Mouse (Mus musculus) intestine, embryonic 16.5 days (tissue): ENCODE measurements at regions not wholly inside any gene's neighbourhood (a gene's known extent, or its start where the extent isn't known, plus 50 kb on each side); places are given as distances from the start of the nearest gene placed in this dataset.

Source experiments
- ATAC-seq: fragments of 200-750 bp; cut with Nextera tagmentation; 2 replicates; pipeline ENCODE4 v1.8.0; 2017; ENCODE audit warnings: moderate TSS enrichment, moderate library complexity
- H3K27ac ChIP-seq: fragments of 300-500 bp; sonication (generic); 2 replicates; pipeline ENCODE4 v1.5.1; 2014; ENCODE audit warnings: mild to moderate bottlenecking, low read length
- H3K27me3 ChIP-seq: fragments of 300-500 bp; sonication (generic); replicated peaks from 2 replicates; pipeline ENCODE4 v1.6.1; 2014; ENCODE audit warnings: low read length, control low read depth, mixed read lengths; ENCODE audit not compliant: control insufficient read depth, insufficient read depth
- H3K36me3 ChIP-seq: fragments of 300-500 bp; sonication (generic); 2 replicates; pipeline ENCODE4 v1.6.1; 2014; ENCODE audit warnings: low read length, control low read depth; ENCODE audit not compliant: control insufficient read depth, insufficient read depth
- H3K4me1 ChIP-seq: fragments of 300-500 bp; sonication (generic); 2 replicates; pipeline ENCODE4 v1.6.1; 2014; ENCODE audit warnings: low read length, control low read depth, mixed read lengths; ENCODE audit not compliant: control insufficient read depth, insufficient read depth
- H3K4me2 ChIP-seq: fragments of 300-500 bp; sonication (generic); 2 replicates; pipeline ENCODE4 v1.6.1; 2014; ENCODE audit warnings: low read depth, low read length, control low read depth
- H3K4me3 ChIP-seq: fragments of 300-500 bp; sonication (generic); 2 replicates; pipeline ENCODE4 v1.5.1; 2014; ENCODE audit warnings: mild to moderate bottlenecking, low read length
- H3K9ac ChIP-seq: fragments of 300-500 bp; sonication (generic); 2 replicates; pipeline ENCODE4 v1.6.1; 2014; ENCODE audit warnings: low read depth, low read length
- H3K9me3 ChIP-seq: fragments of 300-500 bp; sonication (generic); 2 replicates; pipeline ENCODE4 v1.6.1; 2016; ENCODE audit warnings: low read length, control low read depth; ENCODE audit not compliant: control insufficient read depth
- WGBS: fragments of 180-500 bp; shearing (Covaris S2); extraction: QIAGEN DNeasy Blood & Tissue Kit; methylation state at CpG from one replicate; pipeline ENCODE4 v1.1.7; 2014; 5-methylcytosine and 5-hydroxymethylcytosine counted together

- ATAC-seq: no peak
- no peaks in the 10 kb centered on the region for H3K36me3 ChIP-seq
- no peak overlapping the region for H3K4me2 ChIP-seq
- no peaks in the 10 kb centered on the region for H3K27me3 ChIP-seq
- H3K9me3 ChIP-seq: no peaks in the 10 kb centered on the region
- H3K9ac ChIP-seq: no peak overlapping the region
- WGBS: 65% methylated on average over 7 of the region's 7 CpGs
- no peak overlapping the region for H3K4me3 ChIP-seq
- no peak overlapping the region for H3K27ac ChIP-seq
- no peaks in the 10 kb centered on the region for H3K4me1 ChIP-seq
Observed at GRCm38 (mm10) chr2:9481678-9482345, 399.2 kb upstream of the 4930412O13Rik start.

GRCm38 (mm10) chr2:9487381-9487914 lies 393.6 kb upstream of the 4930412O13Rik start:
- H3K4me3 ChIP-seq: no peak overlapping the region
- no peaks in the 10 kb centered on the region for H3K27me3 ChIP-seq
- H3K36me3 ChIP-seq: no peaks in the 10 kb centered on the region
- 87% methylated on average over 7 of the region's 7 CpGs for WGBS
- no peak overlapping the region for H3K27ac ChIP-seq
- no peaks in the 10 kb centered on the region for H3K9me3 ChIP-seq
- no peak overlapping the region for H3K9ac ChIP-seq
- H3K4me2 ChIP-seq: no peak overlapping the region
- ATAC-seq: no peak
- no peaks in the 10 kb centered on the region for H3K4me1 ChIP-seq

DNA sequence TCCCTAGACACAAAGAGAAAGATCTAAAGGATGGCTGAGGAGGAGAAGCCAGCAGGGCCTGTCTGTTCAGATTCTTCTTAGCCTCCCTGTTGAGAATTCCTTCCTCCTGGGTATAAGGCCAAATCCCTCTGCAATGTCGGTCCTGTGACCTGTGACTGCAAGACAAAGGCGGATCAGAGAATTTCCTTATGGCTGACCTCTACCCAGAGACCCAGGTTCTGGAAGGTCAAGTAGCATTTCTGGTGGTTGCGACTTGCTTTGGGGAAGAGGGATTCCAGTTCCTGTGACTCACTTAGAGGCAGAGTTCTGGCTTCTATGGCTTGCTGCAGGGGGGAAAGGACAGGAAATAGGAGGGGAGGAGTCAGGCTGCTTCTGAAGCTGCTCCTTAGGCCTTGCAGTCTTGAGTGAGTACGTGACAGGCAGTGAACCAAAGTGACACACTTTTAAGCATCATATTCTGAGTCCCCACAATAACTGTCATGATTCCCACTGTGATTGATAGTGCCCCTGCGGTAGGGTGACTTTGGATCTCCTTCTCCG lies 387.4 kb upstream of the 4930412O13Rik start:
- Histone ChIP-seq H3K27ac (no peak overlapping the region), H3K9ac (no peak overlapping the region), H3K4me2 (no peak overlapping the region), H3K36me3 (no peaks in the 10 kb centered on the region), H3K27me3 (no peaks in the 10 kb centered on the region), H3K4me1 (no peaks in the 10 kb centered on the region), H3K9me3 (no peaks in the 10 kb centered on the region), H3K4me3 (no peak overlapping the region)
- no peak for ATAC-seq
- WGBS: 59% methylated on average over 6 of the region's 6 CpGs

DNA sequence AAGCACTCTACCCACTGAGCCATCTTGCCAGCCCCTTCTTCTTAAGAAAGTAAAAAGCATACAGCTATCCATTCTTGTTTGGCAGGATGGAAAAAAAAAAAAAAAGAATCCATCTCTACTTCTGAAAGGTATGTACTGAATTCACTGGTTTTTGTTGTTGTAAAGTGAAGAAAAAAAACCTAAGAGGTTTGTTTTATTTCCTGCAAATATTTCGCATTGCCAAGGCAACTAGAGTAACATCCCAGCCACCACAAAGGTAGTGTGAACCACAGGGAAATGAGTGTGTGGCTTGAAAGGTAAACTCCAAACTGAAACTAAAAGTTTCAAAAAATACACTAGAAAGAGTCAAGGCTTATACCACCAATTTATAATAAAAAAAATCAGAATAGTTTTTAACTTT lies 361.0 kb upstream of the 4930412O13Rik start:
- Histone ChIP-seq H3K36me3 (no peaks in the 10 kb centered on the region), H3K27me3 (no peaks in the 10 kb centered on the region), H3K4me1 (no peaks in the 10 kb centered on the region), H3K4me2 (no peak overlapping the region), H3K9me3 (no peaks in the 10 kb centered on the region), H3K4me3 (no peak overlapping the region), H3K27ac (no peak overlapping the region), H3K9ac (no peak overlapping the region)
- ATAC-seq: no peak
- WGBS: 87% methylated on average over 1 of the region's 1 CpGs

- ATAC-seq: no peak
- H3K27ac ChIP-seq: no peak overlapping the region
- no peaks in the 10 kb centered on the region for H3K27me3 ChIP-seq
- H3K9ac ChIP-seq: no peak overlapping the region
- no peaks in the 10 kb centered on the region for H3K36me3 ChIP-seq
- WGBS: 89% methylated on average over 3 of the region's 3 CpGs
- H3K4me1 ChIP-seq: no peaks in the 10 kb centered on the region
- no peak overlapping the region for H3K4me2 ChIP-seq
- H3K9me3 ChIP-seq: no peaks in the 10 kb centered on the region
- no peak overlapping the region for H3K4me3 ChIP-seq
Observed at GRCm38 (mm10) chr2:9525910-9526309, 355.1 kb upstream of the 4930412O13Rik start.

DNA sequence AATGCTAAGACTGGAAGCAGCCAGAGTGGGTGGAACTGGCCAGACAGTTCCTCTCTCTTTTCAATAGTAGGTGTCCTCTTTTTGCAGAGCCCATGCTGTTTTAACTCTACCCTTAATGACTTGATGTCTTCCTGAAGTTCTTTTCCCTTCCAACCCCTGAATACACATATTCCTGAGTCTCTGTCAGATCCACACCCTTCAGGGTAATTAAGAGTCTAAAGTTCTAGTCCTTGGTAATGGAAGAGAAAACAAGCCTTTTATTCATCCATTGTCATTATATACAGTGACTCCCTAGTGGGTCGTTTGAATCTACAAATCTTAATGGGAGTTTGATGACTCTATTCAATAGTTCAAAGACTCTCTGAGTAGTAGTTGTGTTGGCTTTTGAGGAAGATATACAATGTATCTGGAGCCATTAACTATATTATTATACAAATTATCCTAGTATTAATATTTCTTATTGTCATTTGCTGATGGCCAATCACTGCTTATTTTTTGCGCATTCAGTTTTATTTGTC lies 345.9 kb upstream of the 4930412O13Rik start:
- H3K4me2 ChIP-seq: no peak overlapping the region
- ATAC-seq: no peak
- WGBS: 86% methylated on average over 2 of the region's 2 CpGs
- no peaks in the 10 kb centered on the region for H3K27me3 ChIP-seq
- no peak overlapping the region for H3K27ac ChIP-seq
- H3K9ac ChIP-seq: no peak overlapping the region
- no peaks in the 10 kb centered on the region for H3K4me1 ChIP-seq
- no peak overlapping the region for H3K4me3 ChIP-seq
- no peaks in the 10 kb centered on the region for H3K36me3 ChIP-seq
- H3K9me3 ChIP-seq: no peaks in the 10 kb centered on the region

- no peaks in the 10 kb centered on the region for H3K4me1 ChIP-seq
- no peak overlapping the region for H3K27ac ChIP-seq
- no peaks in the 10 kb centered on the region for H3K9me3 ChIP-seq
- 65% methylated on average over 10 of the region's 10 CpGs for WGBS
- H3K27me3 ChIP-seq: no peaks in the 10 kb centered on the region
- no peak overlapping the region for H3K4me2 ChIP-seq
- no peak overlapping the region for H3K4me3 ChIP-seq
- no peak overlapping the region for H3K9ac ChIP-seq
- H3K36me3 ChIP-seq: no peaks in the 10 kb centered on the region
- ATAC-seq: no peak
Observed at GRCm38 (mm10) chr2:9547771-9548590, 333.1 kb upstream of the 4930412O13Rik start.

- H3K27ac ChIP-seq: no peak overlapping the region
- no peaks in the 10 kb centered on the region for H3K36me3 ChIP-seq
- no peaks in the 10 kb centered on the region for H3K27me3 ChIP-seq
- H3K9me3 ChIP-seq: no peaks in the 10 kb centered on the region
- no peak overlapping the region for H3K4me2 ChIP-seq
- no peaks in the 10 kb centered on the region for H3K4me1 ChIP-seq
- H3K9ac ChIP-seq: no peak overlapping the region
- no peak overlapping the region for H3K4me3 ChIP-seq
- ATAC-seq: no peak
Observed at GRCm38 (mm10) chr2:9553313-9553712, 327.7 kb upstream of the 4930412O13Rik start.

DNA sequence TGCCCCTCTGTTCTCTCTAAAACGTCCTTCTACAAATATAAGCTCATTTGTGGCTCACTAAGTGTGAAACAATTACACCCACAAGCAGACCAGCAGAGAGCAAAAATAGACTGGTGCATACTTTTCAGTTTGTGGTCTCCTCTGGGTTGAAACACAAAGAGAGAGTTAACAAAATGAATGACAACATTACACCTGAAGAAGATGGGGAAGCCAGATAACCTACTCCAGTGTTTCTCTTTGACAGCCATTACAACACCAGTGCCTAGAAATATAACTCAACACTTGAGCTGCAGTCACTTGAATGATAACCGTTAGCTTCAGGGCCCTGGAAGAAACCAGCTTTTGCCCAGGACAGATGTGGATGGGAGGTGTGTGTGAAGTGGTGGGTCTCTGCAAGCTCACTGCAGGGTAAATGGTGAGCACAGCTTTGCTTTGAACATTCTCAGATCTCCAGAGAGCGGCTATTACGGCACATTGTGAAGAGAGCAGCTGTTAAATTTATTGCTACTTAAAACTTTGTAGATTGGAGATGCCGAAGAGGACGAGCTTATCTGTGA lies 316.5 kb upstream of the 4930412O13Rik start:
- Histone ChIP-seq H3K27ac (no peak overlapping the region), H3K4me2 (no peak overlapping the region), H3K4me3 (no peak overlapping the region), H3K36me3 (no peaks in the 10 kb centered on the region), H3K27me3 (no peaks in the 10 kb centered on the region), H3K4me1 (no peaks in the 10 kb centered on the region), H3K9ac (no peak overlapping the region), H3K9me3 (no peaks in the 10 kb centered on the region)
- ATAC-seq: no peak
- 23% methylated on average over 6 of the region's 6 CpGs for WGBS
